25 mouse cellular contexts compared by ENCODE assay signal in the genomic region with DNA sequence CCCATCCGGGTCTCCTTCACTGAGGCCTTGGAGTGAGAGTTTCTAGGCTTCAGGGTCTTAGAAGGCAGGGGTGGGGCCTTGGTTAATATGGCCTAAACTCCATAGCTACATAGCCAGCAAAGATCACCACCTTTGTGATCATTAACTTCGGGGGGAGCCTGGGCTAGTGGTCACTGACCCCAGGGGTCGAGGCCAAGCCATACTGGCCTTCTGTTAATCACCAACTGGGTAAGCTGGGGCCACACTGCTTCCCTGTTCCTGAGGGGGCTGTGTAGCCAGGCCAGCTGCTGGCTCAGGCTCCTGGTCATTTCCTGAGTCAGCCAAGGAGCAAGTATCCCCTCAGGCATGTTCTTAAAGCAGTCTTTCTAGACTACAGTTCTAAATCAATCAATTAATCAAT. TPM values are rescaled to one million over a fixed set of nuclear protein-coding genes. Genes with fewer than 3 reads are reported as not detected.
DNase-seq lines count a peak whose midpoint lies in the region; ATAC-seq and TF ChIP-seq lines count a peak whose summit lies in the region.
"Had no signal": no experiment of that assay in that cellular context is flagged by ENCODE, and none has a peak within 500 bp of the region (broad histone marks: within the 10 kb centered on the region; RNA-seq: fewer than 3 reads in every experiment).

No protein-coding gene starts in this region.

- H3K27me3 ChIP-seq in kidney, adult 2 months (replicated peaks; ENCODE audit: control insufficient read depth, insufficient read depth, low read length), result no peaks in the 10 kb centered on the region
- peaks cover 31% of the 10 kb centered on the region for H3K27me3 ChIP-seq in kidney, embryonic 15.5 days
- peaks cover 42% of the 10 kb centered on the region for H3K27me3 ChIP-seq in liver, embryonic 11.5 days (replicated peaks; ENCODE audit: control insufficient read depth, insufficient read depth, low read length)
- no peaks in the 10 kb centered on the region for H3K27me3 ChIP-seq in liver, postnatal 0 days (ENCODE audit: insufficient read depth, low read length)
- H3K27me3 ChIP-seq in lung, postnatal 0 days (replicated peaks; ENCODE audit: insufficient read depth, low read length), result no peaks in the 10 kb centered on the region
- peaks cover 23% of the 10 kb centered on the region for H3K27me3 ChIP-seq in hindbrain, embryonic 11.5 days (ENCODE audit: control insufficient read depth, insufficient read depth, low read length)

- 43% methylated on average over 3 of the region's 3 CpGs for WGBS in kidney, adult 2 months
- 47% methylated on average over 3 of the region's 3 CpGs for WGBS in kidney, embryonic 15.5 days
- WGBS in liver, embryonic 11.5 days, result 66% methylated on average over 3 of the region's 3 CpGs
- 45% methylated on average over 3 of the region's 3 CpGs for WGBS in liver, postnatal 0 days (ENCODE audit: insufficient replicate concordance)
- WGBS in lung, postnatal 0 days, result 62% methylated on average over 3 of the region's 3 CpGs
- WGBS in hindbrain, embryonic 11.5 days, result 66% methylated on average over 3 of the region's 3 CpGs

- peak; percentile 44 for DNase-seq in kidney, adult 2 months
- DNase-seq in kidney, postnatal 10 days, result peak; percentile 47
- DNase-seq in liver, embryonic 11.5 days (ENCODE audit: low spot score), result no peak
- DNase-seq in liver, postnatal 0 days, result no peak
- DNase-seq in adrenal gland, postnatal 10 days, result no peak
- DNase-seq in lung, postnatal 0 days (ENCODE audit: low spot score), result no peak
- no peak for DNase-seq in hindbrain, embryonic 11.5 days (ENCODE audit: low spot score)
- DNase-seq: adrenal gland, postnatal 36 days; cerebellum, adult 9-11 months; gastrocnemius, postnatal 36 days; heart, postnatal 4 days; layer of hippocampus, postnatal 36 days; lung, adult 2 months; lung, postnatal 36 days; right cerebral cortex, postnatal 25 days; spleen, adult 18-20 months; thymus, postnatal 14 days had no signal

- TF ChIP-seq EP300 in liver, postnatal 0 days (IDR thresholded peaks at IDR 0.05; ENCODE audit: low read depth), result no peak
- no peak for TF ChIP-seq EP300 in lung, postnatal 0 days (IDR thresholded peaks at IDR 0.05)

- H3K4me3 ChIP-seq in kidney, adult 2 months (ENCODE audit: insufficient read depth, low read depth, low read length), result no peak overlapping the region
- no peak overlapping the region for H3K4me3 ChIP-seq in kidney, embryonic 15.5 days (replicated peaks)
- H3K4me3 ChIP-seq in liver, embryonic 11.5 days (ENCODE audit: low read depth, low read length), result no peak overlapping the region
- no peak overlapping the region for H3K4me3 ChIP-seq in liver, postnatal 0 days (ENCODE audit: low read depth, low read length)
- no peak overlapping the region for H3K4me3 ChIP-seq in lung, postnatal 0 days (ENCODE audit: low read depth, low read length)
- H3K4me3 ChIP-seq in hindbrain, embryonic 11.5 days (ENCODE audit: low read depth, low read length), result no peak overlapping the region
- H3K4me3 ChIP-seq: embryonic facial prominence, embryonic 10.5 days; forebrain, embryonic 15.5 days; heart, embryonic 15.5 days; hindbrain, embryonic 15.5 days; megakaryocyte, embryonic 14.5 days; midbrain, embryonic 13.5 days; neural tube, embryonic 12.5 days had no signal

- H3K4me1 ChIP-seq in kidney, adult 2 months (ENCODE audit: control insufficient read depth, insufficient read depth, low read length), result peaks cover 6% of the 10 kb centered on the region
- H3K4me1 ChIP-seq in kidney, embryonic 15.5 days, result peaks cover 30% of the 10 kb centered on the region
- peaks cover 18% of the 10 kb centered on the region for H3K4me1 ChIP-seq in liver, embryonic 11.5 days (replicated peaks; ENCODE audit: control insufficient read depth, insufficient read depth, low read length)
- H3K4me1 ChIP-seq in liver, postnatal 0 days (ENCODE audit: insufficient read depth), result peaks cover 14% of the 10 kb centered on the region
- peaks cover 23% of the 10 kb centered on the region; the same call in 1 of the 2 replicates for H3K4me1 ChIP-seq in lung, postnatal 0 days (ENCODE audit: insufficient read depth, low read depth, low read length)
- H3K4me1 ChIP-seq in hindbrain, embryonic 11.5 days (replicated peaks; ENCODE audit: control insufficient read depth, insufficient read depth, low read length), result 0 out of 2 replicates have a peak, but pooled peaks cover 2% of the 10 kb centered on the region

- no peak overlapping the region for H3K9ac ChIP-seq in kidney, embryonic 15.5 days
- no peak overlapping the region for H3K9ac ChIP-seq in liver, embryonic 11.5 days (ENCODE audit: low read depth, low read length)
- H3K9ac ChIP-seq in liver, postnatal 0 days (replicated peaks), result no peak overlapping the region
- H3K9ac ChIP-seq in lung, postnatal 0 days (replicated peaks; ENCODE audit: low read depth), result no peak overlapping the region
- no peak overlapping the region for H3K9ac ChIP-seq in hindbrain, embryonic 11.5 days (ENCODE audit: low read depth, low read length)
- H3K9ac ChIP-seq: forebrain, embryonic 15.5 days; heart, embryonic 15.5 days; hindbrain, embryonic 15.5 days; midbrain, embryonic 13.5 days; neural tube, embryonic 12.5 days had no signal

- H3K27ac ChIP-seq in kidney, adult 2 months (ENCODE audit: insufficient read depth, low read depth, low read length), result no peak overlapping the region
- no peak overlapping the region for H3K27ac ChIP-seq in kidney, embryonic 15.5 days
- H3K27ac ChIP-seq in liver, embryonic 11.5 days (ENCODE audit: low read depth, low read length), result 0 out of 2 replicates have a peak overlapping the region, but pooled peaks have one; percentile 17
- no peak overlapping the region for H3K27ac ChIP-seq in liver, postnatal 0 days (ENCODE audit: low read depth)
- H3K27ac ChIP-seq in lung, postnatal 0 days (ENCODE audit: low read length), result no peak overlapping the region
- no peak overlapping the region for H3K27ac ChIP-seq in hindbrain, embryonic 11.5 days (ENCODE audit: low read depth, low read length)
- H3K27ac ChIP-seq: embryonic facial prominence, embryonic 10.5 days; forebrain, embryonic 15.5 days; heart, embryonic 15.5 days; hindbrain, embryonic 15.5 days; midbrain, embryonic 13.5 days; neural tube, embryonic 12.5 days had no signal

- H3K36me3 ChIP-seq in kidney, adult 2 months (ENCODE audit: control insufficient read depth, insufficient read depth, low read length), result no peaks in the 10 kb centered on the region
- no peaks in the 10 kb centered on the region for H3K36me3 ChIP-seq in kidney, embryonic 15.5 days
- H3K36me3 ChIP-seq in liver, embryonic 11.5 days (ENCODE audit: control insufficient read depth, insufficient read depth, low read length), result no peaks in the 10 kb centered on the region; the same call in 1 of the 2 replicates
- 0 out of 2 replicates have a peak, but pooled peaks cover 4% of the 10 kb centered on the region for H3K36me3 ChIP-seq in liver, postnatal 0 days (replicated peaks; ENCODE audit: insufficient read depth, low read length)
- no peaks in the 10 kb centered on the region for H3K36me3 ChIP-seq in lung, postnatal 0 days (ENCODE audit: insufficient read depth, low read length)
- no peaks in the 10 kb centered on the region for H3K36me3 ChIP-seq in hindbrain, embryonic 11.5 days (ENCODE audit: control insufficient read depth, insufficient read depth, low read length)
- H3K36me3 ChIP-seq: embryonic facial prominence, embryonic 10.5 days; forebrain, embryonic 15.5 days; hindbrain, embryonic 15.5 days; midbrain, embryonic 13.5 days; neural tube, embryonic 12.5 days had no signal

- no peak for TF ChIP-seq POLR2A in kidney, adult 2 months (IDR thresholded peaks at IDR 0.05; ENCODE audit: low read depth, low read length)

- ATAC-seq in kidney, embryonic 15.5 days (replicated peaks; ENCODE audit: low FRiP score), result no peak; the same call in 1 of the 2 replicates
- ATAC-seq in liver, embryonic 11.5 days (replicated peaks; ENCODE audit: low FRiP score), result peak; percentile 60; the same call in 1 of the 2 replicates
- peak; percentile 40; the same call in 1 of the 2 replicates for ATAC-seq in liver, postnatal 0 days
- no peak for ATAC-seq in lung, postnatal 0 days
- no peak for ATAC-seq in hindbrain, embryonic 11.5 days (ENCODE audit: low FRiP score)
- ATAC-seq: forebrain, embryonic 15.5 days; midbrain, embryonic 13.5 days had no signal

- H3K9me3 ChIP-seq in kidney, embryonic 15.5 days (replicated peaks), result no peaks in the 10 kb centered on the region
- no peaks in the 10 kb centered on the region for H3K9me3 ChIP-seq in liver, embryonic 11.5 days (ENCODE audit: control insufficient read depth, low read length)
- no peaks in the 10 kb centered on the region for H3K9me3 ChIP-seq in liver, postnatal 0 days (ENCODE audit: low read length)
- H3K9me3 ChIP-seq in lung, postnatal 0 days (ENCODE audit: low read length), result no peaks in the 10 kb centered on the region
- no peaks in the 10 kb centered on the region for H3K9me3 ChIP-seq in hindbrain, embryonic 11.5 days (ENCODE audit: control insufficient read depth, low read length)
- H3K9me3 ChIP-seq: embryonic facial prominence, embryonic 10.5 days; forebrain, embryonic 15.5 days; heart, embryonic 15.5 days; hindbrain, embryonic 15.5 days; megakaryocyte, embryonic 14.5 days; midbrain, embryonic 13.5 days; neural tube, embryonic 12.5 days had no signal

- no peak for TF ChIP-seq CTCF in kidney, adult 2 months (conservative IDR thresholded peaks at IDR 0.05; ENCODE audit: insufficient read depth, insufficient read length, low read depth, low read length)
- no peak for TF ChIP-seq CTCF in liver, postnatal 0 days (IDR thresholded peaks at IDR 0.05; ENCODE audit: low read depth)
- no peak for TF ChIP-seq CTCF in lung, postnatal 0 days (IDR thresholded peaks at IDR 0.05)

- no peak overlapping the region for H3K4me2 ChIP-seq in kidney, embryonic 15.5 days
- no peak overlapping the region for H3K4me2 ChIP-seq in liver, embryonic 11.5 days
- H3K4me2 ChIP-seq in liver, postnatal 0 days (ENCODE audit: low read depth, low read length), result no peak overlapping the region
- no peak overlapping the region for H3K4me2 ChIP-seq in lung, postnatal 0 days (replicated peaks; ENCODE audit: low read depth, low read length)
- no peak overlapping the region for H3K4me2 ChIP-seq in hindbrain, embryonic 11.5 days (replicated peaks; ENCODE audit: low read depth, low read length)
- H3K4me2 ChIP-seq: forebrain, embryonic 15.5 days; heart, embryonic 15.5 days; hindbrain, embryonic 15.5 days; midbrain, embryonic 13.5 days; neural tube, embryonic 12.5 days had no signal

RNA-seq across cellular contexts. Expression of a gene that starts 23.8 kb away (rescaled TPM):
- polyA plus RNA-seq in kidney, adult 2 months (2012; rRNA removed), result 269 and 357 TPM in 2 replicates
- 129 and 144 TPM in 2 replicates for polyA plus RNA-seq in kidney, embryonic 15.5 days (2015; fragmentation: Nextera tagmentation; extraction: Ambion mirVana)
- polyA plus RNA-seq in liver, embryonic 11.5 days (2014; fragmentation: Nextera tagmentation; extraction: Ambion mirVana), result 76.4 and 85.4 TPM in 2 replicates
- polyA plus RNA-seq in liver, postnatal 0 days (2015; fragmentation: Nextera tagmentation; extraction: Ambion mirVana), result 56.1 and 59.7 TPM in 2 replicates
- total RNA-seq in adrenal gland, postnatal 10 days (2021), result 100 to 1,000 TPM; 161 to 192 TPM
- polyA plus RNA-seq in lung, postnatal 0 days (2015; fragmentation: Nextera tagmentation; extraction: Ambion mirVana), result 956 and 1,007 TPM in 2 replicates
- 39.9 and 40.2 TPM in 2 replicates for polyA plus RNA-seq in hindbrain, embryonic 11.5 days (2014; fragmentation: Nextera tagmentation; extraction: Ambion mirVana)

RNA-seq across cellular contexts. Expression of a gene that starts 56.8 kb away (rescaled TPM):
- 16.0 and 18.8 TPM in 2 replicates for polyA plus RNA-seq in kidney, adult 2 months (2012; rRNA removed)
- 31.6 and 34.1 TPM in 2 replicates for polyA plus RNA-seq in kidney, embryonic 15.5 days (2015; fragmentation: Nextera tagmentation; extraction: Ambion mirVana)
- 87.7 and 97.0 TPM in 2 replicates for polyA plus RNA-seq in liver, embryonic 11.5 days (2014; fragmentation: Nextera tagmentation; extraction: Ambion mirVana)
- 77.1 and 86.3 TPM in 2 replicates for polyA plus RNA-seq in liver, postnatal 0 days (2015; fragmentation: Nextera tagmentation; extraction: Ambion mirVana)
- 10 to 100 TPM; 69.7 to 83.4 TPM for total RNA-seq in adrenal gland, postnatal 10 days (2021)
- 76.9 and 86.2 TPM in 2 replicates for polyA plus RNA-seq in lung, postnatal 0 days (2015; fragmentation: Nextera tagmentation; extraction: Ambion mirVana)
- polyA plus RNA-seq in hindbrain, embryonic 11.5 days (2014; fragmentation: Nextera tagmentation; extraction: Ambion mirVana), result 12.6 and 14.5 TPM in 2 replicates

Comparison
In these comparisons a context has a peak if more than half of its experiments do, and no peak if none do; other contexts are left out.
1. DNase-seq: peak in kidney, adult 2 months (single experiment) and kidney, postnatal 10 days (single experiment); none in liver, embryonic 11.5 days (single experiment), liver, postnatal 0 days (single experiment), adrenal gland, postnatal 10 days (single experiment), lung, postnatal 0 days (single experiment) and hindbrain, embryonic 11.5 days (single experiment).
2. ATAC-seq: peak in liver, embryonic 11.5 days (single experiment) and liver, postnatal 0 days (single experiment); none in kidney, embryonic 15.5 days (single experiment), lung, postnatal 0 days (single experiment) and hindbrain, embryonic 11.5 days (single experiment).